Mouse (Mus musculus): Measurements from ENCODE around the gene Stxbp5.

DNA sequence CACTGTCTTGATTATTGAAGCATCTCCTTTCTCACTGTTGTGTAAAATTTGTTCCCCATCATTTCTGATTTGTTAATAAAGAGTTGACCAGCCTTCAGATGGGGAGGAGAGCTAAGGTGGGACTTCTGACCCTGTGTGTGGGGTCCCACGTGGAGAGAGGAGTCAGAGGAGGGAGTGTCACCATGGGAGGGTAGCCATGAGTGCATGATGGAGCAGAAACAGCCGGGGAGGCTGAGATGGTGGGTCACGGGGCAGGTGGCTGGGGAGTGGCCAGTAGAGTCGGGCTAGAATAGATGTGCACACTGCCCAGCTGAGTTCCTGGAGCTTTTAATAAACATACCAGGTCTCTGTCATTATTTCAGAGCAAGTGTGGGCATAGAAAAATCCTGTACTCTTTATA, 121.0 kb downstream of the Stxbp5 start:
- TF ChIP-seq POLR2A (IDR thresholded peaks at IDR 0.05; ENCODE audit: borderline replicate concordance, extremely low read depth, low read depth, low read length): no peak
- no peak for TF ChIP-seq CTCF (IDR thresholded peaks at IDR 0.05; ENCODE audit: insufficient read depth, low read length)

Measured in lung, adult 2 months (tissue).